Mouse (Mus musculus) myocyte (in vitro differentiated cells): Measurements from ENCODE around the gene Tnks1bp1.

Experiments used
- MAX ChIP-seq: IDR thresholded peaks from one replicate; pipeline ENCODE4 v1.6.1; 2011; ENCODE audit warnings: low read depth, mild to moderate bottlenecking, control low read depth
- MYOG ChIP-seq, 3 experiments: IDR thresholded peaks; one replicate each; pipeline ENCODE4 v1.6.1; 2011; ENCODE audit warnings: control low read depth in 2 of 3, low read depth in 2 of 3, mild to moderate bottlenecking in 2 of 3; ENCODE audit not compliant: insufficient read length in 2 of 3, control insufficient read depth in 1 of 3, insufficient read depth in 1 of 3
- POLR2A ChIP-seq: IDR thresholded peaks from one replicate; pipeline ENCODE4 v1.6.1; 2011; ENCODE audit warnings: low read depth, mild to moderate bottlenecking, control low read depth, moderate library complexity; ENCODE audit not compliant: insufficient read length
- POLR2AphosphoS2 ChIP-seq: IDR thresholded peaks from one replicate; pipeline ENCODE4 v1.6.1; 2011; ENCODE audit warnings: low read depth, control low read depth; ENCODE audit not compliant: insufficient read length

- TF ChIP-seq POLR2A (no peak), POLR2AphosphoS2 (no peak), MAX (no peak), MYOG (IDR thresholded peaks at IDR 0.05; ENCODE audit: control insufficient read depth in 1 of 3, insufficient read depth in 1 of 3, insufficient read length in 2 of 3, low read depth in 2 of 3) (no peak)
These were observed 55.4 kb downstream of the Tnks1bp1 start for GRCm38 (mm10) chr2:85103201-85103600.
